Mouse (Mus musculus) cerebellum, adult 2 months (tissue): ENCODE results near the gene Tiam1.

Experiments used
- CTCF ChIP-seq: fragments of 200-500 bp; IDR thresholded peaks from 2 replicates; pipeline ENCODE4 v1.5.1; 2011; ENCODE audit warnings: low read depth, mild to moderate bottlenecking, control low read depth, low read length, moderate library complexity, borderline replicate concordance; ENCODE audit not compliant: insufficient read depth
- POLR2A ChIP-seq: fragments of 200-500 bp; IDR thresholded peaks from 2 replicates; pipeline ENCODE4 v1.6.1; 2011; ENCODE audit warnings: low read length, control low read depth, borderline replicate concordance; ENCODE audit not compliant: insufficient read depth

- TF ChIP-seq CTCF (peak; percentile 19; the same call in 1 of the 2 replicates), POLR2A (no peak)
Observed at GRCm38 (mm10) chr16:89922458-89922857, 221.1 kb downstream of the Tiam1 start.
